Mouse (Mus musculus) layer of hippocampus, postnatal 10 days (tissue): ENCODE measurements around the gene Isoc2a. TPM values are rescaled to one million over a fixed set of nuclear protein-coding genes. Genes with fewer than 3 reads are reported as not detected.
"Not testable (repeated sequence)": the region's sequence is repeated elsewhere in the genome, so short reads cannot be mapped to it uniquely, and the experiment has no call there.

ENCODE experiments used
- DNase-seq, 2 experiments: peaks; one replicate each; pipeline ENCODE4 v3.0.0; 2021; ENCODE audit warnings: low spot score in 2 of 2
- total RNA-seq, 2 experiments: library from RNA; stranded (reverse); gene quantifications; 2 replicates each; pipeline ENCODE4 v1.2.3; 2021

The Isoc2a gene
- total RNA-seq, 2 experiments from 2014 or later = 7.2 to 8.2 TPM

DNA sequence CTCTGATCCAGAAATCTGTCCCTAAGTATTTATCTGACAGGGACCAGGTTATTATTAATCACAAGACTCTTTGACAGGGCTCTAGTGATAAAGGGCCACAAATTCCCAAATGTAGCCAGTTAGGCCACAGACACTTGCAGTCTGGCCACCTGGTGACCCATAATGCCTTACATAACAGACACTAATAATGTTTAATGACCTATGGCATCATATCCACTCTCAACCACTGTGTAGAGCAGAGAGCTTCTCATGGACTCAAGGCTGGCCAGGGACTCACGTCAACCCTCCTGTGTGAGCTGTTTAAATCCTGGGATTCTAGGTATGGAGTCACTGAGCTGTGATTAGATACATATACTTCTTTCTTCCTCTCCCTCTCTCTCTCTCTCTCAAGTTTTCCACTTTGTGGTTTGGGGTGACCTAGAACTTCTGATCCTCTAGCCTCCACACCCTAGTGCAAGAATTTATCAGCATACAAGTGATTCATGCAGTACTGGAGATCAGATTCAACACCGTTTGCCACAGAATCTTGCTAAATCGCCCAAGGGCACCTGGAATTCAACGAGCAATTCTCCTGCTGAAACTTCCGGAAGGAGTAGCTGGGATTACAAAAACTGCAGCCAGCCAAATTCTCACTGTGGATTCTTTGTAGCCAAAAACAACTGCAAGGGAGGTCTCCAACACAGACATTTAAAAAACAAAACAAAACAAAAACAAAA is 12.7 kb upstream of the Isoc2a start:
- DNase-seq = no peak

DNA sequence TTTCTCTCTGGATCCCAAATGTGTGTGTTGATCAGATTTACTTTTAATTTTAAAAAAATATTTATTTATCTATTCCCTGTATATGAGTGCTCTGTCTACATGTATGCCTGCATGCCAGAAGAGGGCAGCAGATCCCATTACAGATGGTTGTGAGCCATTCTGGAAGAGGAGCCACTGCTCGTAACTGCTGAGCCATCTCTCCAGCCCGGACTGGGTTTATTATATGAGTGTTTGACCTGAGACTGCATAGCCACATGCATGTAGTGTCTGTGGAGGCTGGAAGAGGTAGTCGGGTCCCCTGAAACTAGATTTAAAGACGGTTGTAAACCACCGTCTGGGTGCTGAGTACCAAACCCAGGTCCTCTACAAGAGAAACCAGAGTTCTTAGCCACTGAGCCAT is 11.9 kb upstream of the Isoc2a start:
- DNase-seq = peak; percentile 40 to 53

DNA sequence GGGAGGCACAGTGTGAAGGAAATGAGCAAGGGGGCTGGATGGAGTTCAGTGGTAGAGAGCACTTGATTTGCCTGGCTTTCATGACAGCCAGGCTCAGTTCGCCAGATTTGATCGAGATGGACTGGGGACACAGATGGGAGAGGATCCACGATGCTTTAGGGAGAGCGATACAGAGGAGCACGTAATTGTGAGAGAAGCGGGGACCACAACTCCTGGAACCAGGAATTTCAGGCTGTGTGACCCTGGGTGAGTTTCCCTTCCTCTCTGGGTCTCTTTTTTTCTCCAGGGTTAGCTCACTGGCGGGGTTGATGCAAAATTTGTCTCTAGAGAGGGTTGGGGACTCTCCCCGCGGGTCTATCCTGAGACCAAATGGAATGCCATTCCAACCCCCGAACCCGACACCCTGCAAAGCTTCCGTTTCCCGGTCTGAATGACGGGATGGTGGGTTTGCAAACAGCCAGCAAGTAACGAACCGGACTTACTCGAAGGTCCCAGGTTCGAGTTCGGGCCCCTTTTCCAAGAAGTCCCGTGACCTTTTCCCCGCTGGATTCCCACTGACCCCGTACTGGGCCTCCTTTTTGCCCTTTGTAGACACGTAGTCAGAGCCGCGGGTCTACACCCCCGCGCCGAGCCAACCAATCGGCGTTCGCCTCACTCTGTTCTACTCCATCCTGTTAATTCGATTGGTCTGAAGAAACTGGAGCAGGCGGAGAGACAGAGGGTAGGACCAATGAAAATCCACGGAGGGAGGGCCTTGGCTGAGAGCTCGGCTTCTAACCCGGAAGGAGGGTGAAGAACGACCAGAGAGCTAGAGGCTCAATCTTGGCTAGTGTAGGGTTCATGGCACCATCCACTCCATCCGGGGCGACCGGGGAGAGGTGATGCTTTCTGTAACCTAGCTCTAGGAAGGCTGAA is 11.1 kb upstream of the Isoc2a start:
- peak; percentile 97 for DNase-seq

DNA sequence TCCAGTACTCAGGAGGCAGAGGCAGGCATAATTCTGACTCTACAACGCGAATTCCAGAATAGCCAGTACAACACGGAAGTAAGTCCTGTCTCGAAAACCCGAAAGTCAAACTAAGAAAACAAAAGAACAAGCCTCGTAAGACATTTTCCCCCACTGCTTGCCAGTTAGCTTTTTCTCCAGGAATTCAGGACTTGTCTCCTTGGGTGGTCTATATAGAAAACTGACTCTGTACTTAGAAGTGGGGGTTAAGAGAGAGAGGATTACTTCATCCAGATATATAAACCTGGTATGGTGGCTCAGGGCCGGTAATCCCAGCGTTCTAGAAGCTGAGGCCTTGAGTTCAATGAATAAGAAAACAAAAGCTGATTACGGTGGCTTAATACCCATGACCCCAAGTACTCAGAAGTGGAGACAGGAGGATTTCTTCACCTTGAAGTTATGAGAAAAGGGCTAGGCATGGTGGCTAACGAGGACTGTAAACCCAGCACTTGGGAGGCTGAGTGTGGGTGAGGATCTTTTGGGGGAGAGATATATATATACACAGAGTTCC is 10.2 kb upstream of the Isoc2a start:
- DNase-seq = no peak

DNA sequence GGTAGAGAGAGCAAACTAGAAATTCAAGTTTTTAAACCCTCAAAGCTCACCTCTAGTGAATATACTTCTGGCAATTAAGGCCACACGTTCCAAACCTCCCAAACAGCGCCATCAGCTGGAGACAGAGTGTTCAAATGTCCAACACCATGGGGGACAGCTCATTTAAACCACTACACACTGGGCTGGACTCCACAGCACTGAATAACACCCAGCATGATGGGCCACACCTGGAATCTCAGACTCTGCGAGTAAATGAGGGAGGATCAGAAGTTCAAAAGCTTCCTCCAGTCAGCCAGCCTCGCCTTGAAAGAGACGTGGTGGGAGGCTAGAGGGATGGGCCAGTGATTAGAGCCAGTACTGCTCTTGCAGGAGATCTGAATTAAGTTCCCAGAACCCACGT is 6.8 kb upstream of the Isoc2a start, which contains the start of gene Isoc2b:
TSS of gene Isoc2b (minus strand) at position 126 of the 400 bp plus-strand sequence.
- DNase-seq = no peak

DNA sequence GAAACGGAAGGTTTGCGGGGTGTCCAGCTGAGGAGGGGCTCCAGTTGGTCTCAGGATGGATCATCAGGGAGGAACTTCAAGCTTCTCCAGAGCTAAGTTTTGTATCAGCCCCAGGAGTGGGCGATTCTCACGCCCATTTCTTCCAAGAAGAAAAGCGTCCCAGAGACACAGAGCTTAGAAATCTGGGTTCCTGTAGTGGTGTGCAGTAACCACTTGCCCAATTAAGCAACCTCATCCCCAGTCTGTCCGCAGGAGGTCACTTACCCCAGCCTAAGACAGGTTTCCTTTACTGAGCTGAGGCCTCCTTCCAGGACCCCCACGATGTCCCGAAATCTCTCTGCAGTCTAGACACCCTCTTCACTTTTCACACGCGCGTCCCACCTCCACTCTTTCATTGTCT is 273 bp downstream of the Isoc2a start:
- no peak for DNase-seq

DNA sequence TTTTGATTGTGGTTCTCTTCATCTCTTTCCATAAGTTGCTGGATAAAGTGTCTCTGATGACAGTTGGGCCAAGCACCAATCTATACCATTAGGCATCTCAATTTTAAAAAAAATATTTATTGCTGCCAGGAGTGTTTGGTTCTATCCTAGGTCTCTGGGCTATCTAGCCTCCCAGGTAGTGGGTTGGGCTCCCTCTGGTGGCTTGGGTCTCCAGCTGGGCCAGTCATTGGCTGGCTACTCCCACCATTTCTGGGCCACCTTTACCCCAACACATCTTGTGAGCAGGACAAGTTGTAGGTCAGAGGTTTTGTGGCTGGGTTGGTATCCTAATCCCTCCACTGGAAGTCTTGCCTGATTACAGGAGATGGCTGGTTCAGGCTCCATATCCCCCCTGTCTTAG is 1.2 kb downstream of the Isoc2a start:
- DNase-seq = no peak

DNA sequence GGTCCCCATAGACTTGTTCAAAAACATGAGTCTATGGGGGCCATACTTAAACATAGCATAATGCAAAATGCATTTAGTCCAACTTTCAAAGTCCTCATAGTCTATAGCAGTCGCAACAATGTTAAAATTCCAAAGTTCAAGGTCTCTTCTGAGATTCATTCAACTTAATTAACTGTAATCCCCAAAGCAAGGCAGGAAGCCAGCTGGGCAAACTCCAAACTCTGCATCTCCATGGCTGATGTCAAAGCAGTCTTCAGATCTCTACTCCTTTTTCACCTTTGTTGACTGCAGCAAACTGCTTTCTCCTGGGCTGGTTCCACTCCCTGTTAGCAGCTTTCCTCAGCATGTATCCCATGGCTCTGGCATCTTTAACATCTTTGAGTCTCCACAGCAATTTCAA is 2.1 kb downstream of the Isoc2a start:
- DNase-seq = not testable (repeated sequence)

DNA sequence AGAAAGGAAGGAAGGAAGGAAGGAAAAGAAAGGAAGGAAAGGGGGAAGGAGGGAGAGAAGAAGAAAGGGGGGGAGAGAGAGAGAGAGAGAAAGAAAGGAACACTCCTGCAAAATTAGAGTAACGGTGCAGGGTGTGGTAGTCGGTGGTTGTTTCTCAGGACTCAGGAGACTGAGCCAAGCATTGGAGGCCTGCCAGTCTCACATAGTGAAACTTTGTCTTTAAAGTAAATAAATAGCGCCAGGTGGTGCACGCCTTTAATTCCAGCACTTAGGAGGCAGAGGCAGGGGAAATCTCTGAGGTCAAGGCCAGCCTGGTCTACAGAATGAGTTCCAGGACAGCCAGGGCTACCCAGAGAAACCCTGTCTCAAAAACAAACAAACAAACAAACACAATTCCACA is 9.7 kb downstream of the Isoc2a start:
- DNase-seq = no peak

DNA sequence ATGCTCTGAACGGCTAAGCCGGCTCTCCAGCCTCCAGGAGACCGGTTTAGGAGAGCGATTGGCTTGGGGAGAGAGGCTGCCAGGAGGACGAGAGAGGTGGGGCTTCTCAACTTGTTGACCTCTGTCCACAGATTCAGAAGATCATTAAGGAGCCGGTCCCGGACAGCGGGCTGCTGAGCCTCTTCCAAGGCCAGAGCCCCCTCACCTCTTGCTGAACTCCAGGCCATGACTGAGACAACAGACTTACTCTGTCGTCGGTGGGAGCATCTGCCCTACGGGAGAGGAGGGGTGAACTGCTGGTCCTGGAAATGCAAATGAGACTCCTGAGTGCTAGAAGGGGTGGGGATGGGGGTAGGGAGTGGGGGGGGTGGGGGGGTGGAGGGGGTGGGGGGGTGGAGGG is 18.2 kb downstream of the Isoc2a start:
- no peak for DNase-seq

DNA sequence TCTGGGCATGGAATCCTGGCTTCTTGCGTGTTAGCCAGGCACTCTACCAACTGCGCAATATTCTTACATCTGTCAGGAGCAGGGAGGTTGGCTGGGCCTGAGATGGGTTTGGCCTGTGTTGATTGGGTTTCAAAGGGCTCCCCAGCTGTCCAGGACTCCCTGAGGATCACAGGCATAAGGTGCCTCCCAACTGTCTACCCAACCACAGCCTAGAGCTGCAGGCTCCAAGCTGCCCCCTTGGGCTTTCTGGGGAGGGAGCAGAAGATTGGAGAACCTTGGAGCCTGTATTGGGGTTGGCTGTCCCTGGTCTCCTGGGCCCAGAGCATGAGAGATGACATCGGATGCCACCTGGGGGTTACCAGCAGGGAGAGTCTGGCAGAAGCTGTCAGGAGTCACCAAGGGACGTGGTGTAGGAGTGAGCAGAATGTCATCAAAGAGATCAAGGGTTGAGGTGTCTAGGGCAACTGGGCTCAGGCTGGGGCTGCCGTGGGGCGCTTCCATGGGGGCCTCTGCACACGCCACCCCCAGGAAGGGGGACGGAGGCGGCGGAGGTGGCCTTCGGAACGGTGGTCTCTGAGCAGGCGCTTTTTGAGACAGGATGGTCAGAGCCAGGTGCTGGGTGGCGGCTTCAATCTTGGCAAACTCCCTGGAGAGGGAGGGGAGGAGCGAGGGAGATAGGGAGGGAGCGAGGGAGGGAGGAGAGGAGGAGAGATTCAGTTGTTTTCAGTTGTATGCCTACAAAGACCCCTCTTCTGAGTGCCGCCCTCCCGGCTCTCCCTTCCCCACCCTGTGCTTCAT is 22.1 kb downstream of the Isoc2a start:
- no peak for DNase-seq

DNA sequence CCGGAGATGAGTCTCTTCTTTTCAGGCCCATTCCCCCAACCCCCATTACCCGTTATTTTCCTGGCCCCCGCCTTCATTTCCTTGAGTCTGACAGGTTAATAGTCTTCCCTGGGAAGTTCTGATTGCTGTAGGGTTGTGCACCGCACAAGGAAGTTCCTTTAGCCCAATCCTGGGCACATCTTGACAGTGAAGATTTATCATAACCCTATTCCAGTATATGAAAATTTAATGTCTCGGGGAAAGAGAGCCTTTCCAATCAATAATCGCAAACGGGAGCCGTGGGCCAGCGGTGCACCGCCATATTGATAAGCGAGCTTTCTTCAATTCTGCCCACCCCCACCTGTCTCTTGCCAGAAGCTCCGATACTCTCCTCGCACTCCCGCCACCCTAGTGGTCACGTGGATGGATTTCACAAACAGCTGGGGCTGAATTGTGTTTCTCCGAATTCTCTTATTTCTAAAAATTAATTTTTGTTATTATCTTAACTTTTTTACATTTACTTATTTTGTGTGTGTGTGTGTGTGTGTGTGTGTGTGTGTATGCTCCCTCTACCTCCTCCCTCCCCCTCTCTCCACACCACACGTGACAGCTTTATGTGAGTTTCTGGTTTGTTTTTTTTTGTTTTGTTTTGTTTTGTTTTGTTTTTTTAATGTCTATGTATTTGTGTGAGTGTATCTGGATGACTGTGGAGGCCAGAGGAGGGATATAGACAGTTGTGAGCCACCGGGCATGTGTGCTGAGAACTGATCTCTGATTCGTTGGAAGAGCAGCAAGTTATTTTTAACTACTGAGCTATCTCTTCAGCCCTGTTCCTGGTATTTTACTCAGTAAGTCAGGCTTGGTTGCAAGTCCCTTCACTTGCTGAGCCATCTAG is 22.9 kb downstream of the Isoc2a start:
- no peak for DNase-seq

DNA sequence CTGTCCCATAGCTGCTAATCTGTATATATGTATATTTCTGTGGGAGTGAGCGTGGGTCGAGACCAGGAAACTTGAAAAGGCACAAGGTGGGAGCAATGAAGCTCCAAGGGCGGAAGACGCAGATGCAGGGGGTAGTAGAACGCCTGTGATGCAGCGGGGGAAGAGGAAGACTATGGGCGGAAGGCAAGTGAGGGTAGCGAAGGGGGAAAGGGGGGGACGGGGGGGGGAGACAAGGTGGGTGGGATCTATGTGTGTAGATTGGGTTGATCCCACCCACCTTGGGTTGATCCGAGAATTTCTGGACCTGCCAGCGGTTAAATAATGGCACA is 23.5 kb downstream of the Isoc2a start:
- no peak for DNase-seq

DNA sequence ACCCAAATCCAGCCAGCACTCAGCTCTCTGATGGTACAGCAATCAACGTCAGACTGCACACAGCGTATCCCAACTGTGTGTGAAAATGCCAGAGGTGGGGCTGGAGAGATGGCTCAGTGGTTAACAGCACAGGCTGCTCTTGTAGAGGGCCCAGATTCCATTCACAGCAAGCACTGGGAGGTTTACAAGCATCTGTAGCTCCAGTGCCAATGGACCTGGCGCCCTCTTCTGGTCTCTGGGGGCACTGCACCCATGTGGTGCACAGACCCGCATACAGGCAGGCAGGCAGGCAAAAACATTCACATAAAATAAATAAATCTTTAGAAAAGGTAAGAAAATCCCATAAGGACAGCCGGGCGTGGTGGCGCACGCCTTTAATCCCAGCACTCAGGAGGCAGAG is 24.2 kb downstream of the Isoc2a start:
- DNase-seq = peak in 1 of 2 experiments; percentile 38

DNA sequence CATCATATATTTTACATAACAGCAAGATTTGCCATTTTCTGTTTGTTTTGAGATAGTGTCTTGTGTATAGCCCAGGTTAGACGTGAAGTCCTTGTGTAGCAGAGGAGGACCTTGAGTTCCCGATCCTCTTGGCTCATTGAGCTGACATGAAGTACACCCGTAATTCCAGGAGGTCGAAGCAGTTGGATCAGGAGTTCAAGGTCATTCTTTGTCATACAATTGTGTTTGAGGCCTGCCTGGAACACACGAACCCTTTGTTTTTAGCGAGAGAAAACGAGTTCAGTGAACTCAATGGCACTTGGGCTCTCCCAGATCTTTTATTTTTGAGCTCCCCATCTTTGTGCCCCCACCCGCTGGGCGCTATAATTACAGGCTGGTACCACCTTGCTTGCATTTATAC is 25.5 kb downstream of the Isoc2a start:
- no peak for DNase-seq

DNA sequence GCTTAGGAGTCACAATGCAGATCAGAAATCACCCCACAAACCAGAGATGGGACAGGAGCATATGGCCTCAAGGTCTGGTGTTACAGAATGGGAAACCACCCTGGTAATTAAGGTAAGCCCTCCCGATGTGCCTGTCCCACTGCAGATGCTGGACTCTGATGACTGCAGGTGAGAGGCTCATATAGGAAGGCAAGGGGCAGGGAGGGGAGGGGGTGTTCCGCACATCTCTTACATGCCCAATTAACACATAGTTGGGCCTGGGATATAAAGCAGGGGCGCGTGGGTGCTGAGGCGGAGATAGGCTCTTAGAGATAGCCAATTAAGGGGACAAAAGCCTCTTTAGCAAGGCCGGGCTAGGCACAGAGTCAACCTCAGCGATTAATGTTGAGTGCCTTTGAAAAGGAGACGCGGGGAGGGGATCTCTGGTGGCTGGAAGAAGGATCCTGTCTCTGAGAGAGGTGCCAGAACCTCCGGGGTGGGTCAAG is 29.6 kb downstream of the Isoc2a start, which contains the start of gene Gm36210:
TSS of gene Gm36210 (minus strand) at position 51 of the 485 bp plus-strand sequence.
- no peak for DNase-seq

DNA sequence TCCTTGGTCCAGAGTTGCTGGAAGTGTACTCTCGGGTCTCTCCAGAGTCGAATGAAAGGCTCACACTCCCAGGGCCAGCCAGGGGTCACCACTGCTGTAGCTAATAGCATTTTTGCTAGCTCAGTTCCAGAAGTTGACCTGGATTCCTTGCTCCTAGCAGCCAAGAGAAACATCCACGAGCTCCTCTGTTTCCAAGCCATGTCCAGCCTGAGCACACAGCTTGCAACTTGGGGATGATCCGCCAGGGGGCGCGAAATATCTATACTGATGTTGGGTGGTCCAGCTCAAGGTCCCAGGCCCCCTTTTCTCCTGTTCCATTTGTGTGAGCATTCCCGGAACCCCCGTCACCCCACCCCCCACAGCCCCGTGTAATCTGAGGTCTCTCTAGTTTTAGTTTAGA is 34.6 kb downstream of the Isoc2a start:
- DNase-seq = peak; percentile 71 to 77

DNA sequence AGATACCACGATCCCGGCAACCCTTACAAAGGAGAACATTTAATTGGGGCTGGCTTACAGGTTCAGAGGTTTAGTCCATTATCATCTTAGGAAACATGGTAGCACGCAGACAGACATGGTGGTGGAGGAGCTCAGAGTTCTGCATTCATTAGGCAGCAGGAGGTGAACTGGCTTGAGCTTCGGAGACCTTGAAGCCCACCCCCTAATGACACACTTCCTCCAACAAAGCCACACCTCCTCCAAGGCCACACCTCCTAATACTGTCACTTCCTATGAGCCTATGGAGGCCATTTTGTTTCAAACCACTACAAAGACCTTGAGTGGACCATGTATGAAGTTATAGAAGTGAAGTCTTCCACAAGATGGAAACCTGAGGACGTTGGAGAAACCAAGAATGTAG is 35.3 kb downstream of the Isoc2a start:
- no peak for DNase-seq

DNA sequence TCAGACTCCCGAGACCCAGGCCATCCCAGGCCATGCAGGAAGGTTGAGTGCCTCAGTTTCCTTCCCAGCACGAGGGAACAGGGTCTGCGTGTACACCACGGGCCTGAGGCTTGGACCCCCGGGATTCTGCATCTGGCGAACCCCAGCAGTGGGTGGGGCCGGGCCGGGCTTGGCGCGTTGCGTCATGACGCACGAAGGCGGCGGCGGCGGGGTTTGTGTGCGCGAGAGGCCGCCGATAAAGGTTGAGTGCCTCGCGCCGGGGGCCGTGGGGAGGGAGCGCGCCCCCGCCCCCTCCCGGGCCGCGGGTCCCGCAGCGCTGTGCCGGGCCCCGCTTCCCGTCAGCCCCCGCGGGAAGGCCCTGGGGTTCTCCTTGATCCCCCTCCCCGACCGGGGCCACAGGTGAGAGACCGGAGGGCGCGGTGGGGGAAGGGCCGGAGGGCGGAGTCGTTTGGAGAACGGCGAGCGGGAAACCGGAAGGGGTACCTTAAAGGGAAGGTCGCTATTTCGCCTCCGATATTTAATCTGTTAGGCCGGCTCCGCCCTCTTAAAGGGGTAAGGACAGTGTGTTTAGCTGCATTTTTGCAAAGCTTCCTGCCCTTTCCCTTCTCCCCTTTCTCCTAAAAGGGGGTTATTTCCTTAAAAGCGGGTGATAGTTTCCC is 38.2 kb downstream of the Isoc2a start, which contains the start of gene Zfp628:
TSS of gene Zfp628 (plus strand) at position 211 of the 659 bp plus-strand sequence.
- DNase-seq = peak; percentile 92 to 96
